Mouse (Mus musculus) stomach, postnatal 0 days (tissue): Measurements from ENCODE around the gene Fam160b1. TPM values are rescaled to one million over a fixed set of nuclear protein-coding genes. Genes with fewer than 3 reads are reported as not detected.

Experiments
- ATAC-seq: fragments of 200-750 bp; cut with Nextera tagmentation; 2 replicates; pipeline ENCODE4 v1.8.0; 2017; ENCODE audit not compliant: low FRiP score, low TSS enrichment
- DNase-seq: peaks from one replicate; pipeline ENCODE4 v3.0.0-alpha.2; 2016; ENCODE audit warnings: low spot score
- H3K27ac ChIP-seq: fragments of 300-500 bp; sonication (generic); replicated peaks from 2 replicates; pipeline ENCODE4 v1.5.1; 2014; ENCODE audit warnings: mild to moderate bottlenecking, control low read depth
- H3K27me3 ChIP-seq: fragments of 300-500 bp; sonication (generic); 2 replicates; pipeline ENCODE4 v1.6.1; 2014; ENCODE audit warnings: low read length; ENCODE audit not compliant: control insufficient read depth, insufficient read depth
- H3K36me3 ChIP-seq: fragments of 300-500 bp; sonication (generic); 2 replicates; pipeline ENCODE4 v1.6.1; 2014; ENCODE audit warnings: low read length, mixed read lengths; ENCODE audit not compliant: control insufficient read depth, insufficient read depth
- H3K4me1 ChIP-seq: fragments of 300-500 bp; sonication (generic); replicated peaks from 2 replicates; pipeline ENCODE4 v1.6.1; 2014; ENCODE audit warnings: antibody characterized with exemption; ENCODE audit not compliant: control insufficient read depth, insufficient read depth
- H3K4me2 ChIP-seq: fragments of 300-500 bp; sonication (generic); replicated peaks from 2 replicates; pipeline ENCODE4 v1.6.1; 2014; ENCODE audit warnings: low read depth, mild to moderate bottlenecking, control low read depth, moderate library complexity
- H3K4me3 ChIP-seq: fragments of 300-500 bp; sonication (generic); 2 replicates; pipeline ENCODE4 v1.5.1; 2014; ENCODE audit warnings: low read depth, low read length, control low read depth
- H3K9ac ChIP-seq: fragments of 300-500 bp; sonication (generic); 2 replicates; pipeline ENCODE4 v1.6.1; 2014; ENCODE audit warnings: mild to moderate bottlenecking, low read length, control low read depth, mixed read lengths
- H3K9me3 ChIP-seq: fragments of 300-500 bp; sonication (generic); 2 replicates; pipeline ENCODE4 v1.6.1; 2016; ENCODE audit warnings: low read length; ENCODE audit not compliant: control insufficient read depth
- CTCF ChIP-seq: IDR thresholded peaks from 2 replicates; pipeline ENCODE4 v1.5.1; 2016; ENCODE audit warnings: antibody characterized with exemption, low read depth, mild to moderate bottlenecking, moderate library complexity
- EP300 ChIP-seq: optimal IDR thresholded peaks from 2 replicates; pipeline ENCODE3; 2016; ENCODE audit warnings: antibody characterized with exemption
- WGBS: fragments of 180-500 bp; shearing (Covaris S2); extraction: QIAGEN DNeasy Blood & Tissue Kit; methylation state at CpG from one replicate; pipeline ENCODE4 v1.1.7; 2014; 5-methylcytosine and 5-hydroxymethylcytosine counted together
- polyA plus RNA-seq: library from polyadenylated mRNA; unstranded; fragments of >200 nt; fragmentation: Nextera tagmentation; extraction: Ambion mirVana; gene quantifications from 2 replicates; pipeline ENCODE4 v1.2.1, GENCODE M21; 2015

Gene Fam160b1
- polyA plus RNA-seq, 1 experiment from 2014 or later: 7.6 TPM

DNA sequence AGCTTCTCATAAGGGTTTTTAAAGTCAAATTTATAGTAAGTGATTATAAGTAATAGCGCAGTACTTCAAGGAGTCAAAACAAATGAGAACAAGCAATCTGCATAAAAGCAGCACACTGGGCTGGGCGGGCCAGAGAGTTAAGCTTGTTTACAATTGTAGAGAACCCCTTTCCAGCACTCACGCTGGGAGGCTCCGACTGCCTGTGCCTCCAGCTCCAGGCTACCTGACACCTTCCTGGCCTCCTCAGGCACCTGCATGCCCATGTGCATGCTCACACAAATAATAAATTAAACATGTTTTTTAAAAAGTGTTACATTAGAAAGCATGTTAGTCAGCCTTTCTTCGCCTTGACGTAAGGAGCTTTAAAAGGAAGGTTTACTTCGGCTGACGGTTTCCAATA is 25.3 kb upstream of the Fam160b1 start:
- Histone ChIP-seq H3K4me2 (no peak overlapping the region), H3K9ac (no peak overlapping the region), H3K27ac (no peak overlapping the region), H3K4me3 (no peak overlapping the region), H3K27me3 (no peaks in the 10 kb centered on the region), H3K9me3 (no peaks in the 10 kb centered on the region), H3K4me1 (no peaks in the 10 kb centered on the region), H3K36me3 (no peaks in the 10 kb centered on the region)
- DNase-seq (no peak), ATAC-seq (0 out of 2 replicates have a peak, but pooled peaks have one; percentile 58)
- TF ChIP-seq CTCF (no peak), EP300 (no peak)
- 45% methylated on average over 8 of the region's 8 CpGs for WGBS

GRCm38 (mm10) chr19:57339281-57339864 is 21.1 kb upstream of the Fam160b1 start:
- Histone ChIP-seq H3K27me3 (no peaks in the 10 kb centered on the region), H3K9me3 (no peaks in the 10 kb centered on the region), H3K4me2 (no peak overlapping the region), H3K36me3 (no peaks in the 10 kb centered on the region), H3K4me3 (no peak overlapping the region), H3K27ac (no peak overlapping the region), H3K9ac (no peak overlapping the region), H3K4me1 (no peaks in the 10 kb centered on the region)
- ATAC-seq: no peak
- no peak for DNase-seq
- no peak for TF ChIP-seq EP300
- TF ChIP-seq CTCF: no peak
- WGBS: 74% methylated on average over 13 of the region's 13 CpGs

GRCm38 (mm10) chr19:57340900-57341742 is 19.4 kb upstream of the Fam160b1 start:
- Histone ChIP-seq H3K27ac (no peak overlapping the region), H3K36me3 (no peaks in the 10 kb centered on the region), H3K4me2 (no peak overlapping the region), H3K9me3 (no peaks in the 10 kb centered on the region), H3K4me1 (no peaks in the 10 kb centered on the region), H3K27me3 (no peaks in the 10 kb centered on the region), H3K9ac (no peak overlapping the region), H3K4me3 (no peak overlapping the region)
- ATAC-seq (no peak), DNase-seq (no peak)
- 69% methylated on average over 8 of the region's 8 CpGs for WGBS
- no peak for TF ChIP-seq EP300
- no peak for TF ChIP-seq CTCF

GRCm38 (mm10) chr19:57343860-57344259 is 16.6 kb upstream of the Fam160b1 start:
- Histone ChIP-seq H3K4me1 (no peaks in the 10 kb centered on the region), H3K27me3 (no peaks in the 10 kb centered on the region), H3K9ac (no peak overlapping the region), H3K9me3 (no peaks in the 10 kb centered on the region), H3K27ac (no peak overlapping the region), H3K4me2 (no peak overlapping the region), H3K36me3 (no peaks in the 10 kb centered on the region), H3K4me3 (no peak overlapping the region)
- 86% methylated on average over 4 of the region's 5 CpGs for WGBS
- no peak for ATAC-seq
- DNase-seq: no peak
- no peak for TF ChIP-seq CTCF
- TF ChIP-seq EP300: no peak

DNA sequence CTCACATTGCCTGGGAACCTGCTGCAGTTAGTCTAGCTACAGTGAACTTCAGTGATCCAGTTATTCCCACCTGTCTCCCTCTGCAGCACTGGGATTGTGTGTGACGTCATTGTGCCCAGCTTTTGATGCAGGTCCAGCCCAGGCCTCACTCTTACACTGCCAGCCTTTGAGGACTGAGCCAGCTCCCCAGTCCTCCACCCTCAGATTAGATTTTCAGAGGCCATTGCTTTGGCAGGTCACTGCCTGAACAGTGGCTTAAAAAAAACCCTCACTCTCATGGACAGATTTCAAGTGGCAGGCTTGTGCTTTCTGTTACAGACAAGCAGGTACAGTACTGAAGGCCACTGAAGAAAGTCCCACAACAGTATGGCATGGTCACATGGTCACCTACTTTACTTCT is 15.8 kb upstream of the Fam160b1 start:
- Histone ChIP-seq H3K4me1 (no peaks in the 10 kb centered on the region), H3K4me3 (no peak overlapping the region), H3K27ac (no peak overlapping the region), H3K4me2 (no peak overlapping the region), H3K9me3 (no peaks in the 10 kb centered on the region), H3K9ac (no peak overlapping the region), H3K36me3 (no peaks in the 10 kb centered on the region), H3K27me3 (no peaks in the 10 kb centered on the region)
- 68% methylated on average over 1 of the region's 1 CpGs for WGBS
- DNase-seq (no peak), ATAC-seq (no peak)
- TF ChIP-seq CTCF: no peak
- TF ChIP-seq EP300: no peak

- Histone ChIP-seq H3K4me2 (no peak overlapping the region), H3K27me3 (no peaks in the 10 kb centered on the region), H3K9me3 (no peaks in the 10 kb centered on the region), H3K36me3 (no peaks in the 10 kb centered on the region), H3K4me1 (no peaks in the 10 kb centered on the region), H3K27ac (no peak overlapping the region), H3K9ac (no peak overlapping the region), H3K4me3 (no peak overlapping the region)
- DNase-seq (no peak), ATAC-seq (no peak)
- TF ChIP-seq CTCF: no peak
- no peak for TF ChIP-seq EP300
Measured at GRCm38 (mm10) chr19:57349096-57349495, 11.4 kb upstream of the Fam160b1 start.
